ENCODE assay signal across 11 mouse cellular contexts in the genomic region with DNA sequence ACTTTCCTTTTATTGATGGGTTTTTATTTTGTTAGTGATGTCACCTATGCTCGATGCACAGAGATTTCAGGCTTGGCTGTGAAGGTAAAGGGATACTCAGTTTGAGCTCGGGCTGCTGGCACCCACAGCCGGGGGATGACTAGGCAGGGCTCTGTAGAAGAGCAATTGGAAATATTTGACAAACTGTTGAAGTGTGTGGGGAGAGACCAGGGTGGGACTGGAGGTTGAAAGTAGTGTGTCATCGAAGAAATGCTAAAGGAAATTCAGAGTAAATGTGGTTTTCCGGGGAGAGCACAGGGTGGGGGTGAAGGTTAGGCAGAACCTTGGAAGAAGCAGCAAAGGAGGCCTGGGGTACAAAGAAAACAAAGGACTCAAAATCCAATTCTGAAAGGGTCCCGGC. TPM values are rescaled to one million over a fixed set of nuclear protein-coding genes. Genes with fewer than 3 reads are reported as not detected.
DNase-seq lines count a peak whose midpoint lies in the region; ATAC-seq and TF ChIP-seq lines count a peak whose summit lies in the region.
"Had no signal": no experiment of that assay in that cellular context is flagged by ENCODE, and none has a peak within 500 bp of the region (broad histone marks: within the 10 kb centered on the region; RNA-seq: fewer than 3 reads in every experiment).

No protein-coding gene starts in this region.

- ATAC-seq in lung, postnatal 0 days: peak; percentile 30
- 0 out of 2 replicates have a peak, but pooled peaks have one; percentile 42 for ATAC-seq in erythroblast, adult 5-6 weeks (replicated peaks; ENCODE audit: low FRiP score, poor library complexity, severe bottlenecking)

- no peaks in the 10 kb centered on the region for H3K27me3 ChIP-seq in lung, postnatal 0 days (replicated peaks; ENCODE audit: insufficient read depth, low read length)
- H3K27me3 ChIP-seq in small intestine, adult 2 months (ENCODE audit: control insufficient read depth, insufficient read depth, low read length): no peaks in the 10 kb centered on the region
- H3K27me3 ChIP-seq: neural tube, embryonic 13.5 days had no signal

- H3K36me3 ChIP-seq in lung, postnatal 0 days (ENCODE audit: insufficient read depth, low read length): peaks cover 6% of the 10 kb centered on the region; the same call in 1 of the 2 replicates
- peaks cover 12% of the 10 kb centered on the region for H3K36me3 ChIP-seq in small intestine, adult 2 months (ENCODE audit: control insufficient read depth, insufficient read depth, low read length)

- H3K27ac ChIP-seq in gastrocnemius, adult 2 months: peak overlapping the region; percentile 78
- peak overlapping the region; percentile 51 for H3K27ac ChIP-seq in lung, postnatal 0 days (ENCODE audit: low read length)
- H3K27ac ChIP-seq in small intestine, adult 2 months (ENCODE audit: insufficient read depth, low read depth, low read length): peak overlapping the region; percentile 54
- H3K27ac ChIP-seq: neural tube, embryonic 13.5 days had no signal

- H3K9ac ChIP-seq in lung, postnatal 0 days (replicated peaks; ENCODE audit: low read depth): no peak overlapping the region
- H3K9ac ChIP-seq: neural tube, embryonic 13.5 days had no signal

- H3K4me2 ChIP-seq in lung, postnatal 0 days (replicated peaks; ENCODE audit: low read depth, low read length): no peak overlapping the region
- H3K4me2 ChIP-seq: neural tube, embryonic 13.5 days had no signal

- no peak for TF ChIP-seq POLR2A in small intestine, adult 2 months (IDR thresholded peaks at IDR 0.05; ENCODE audit: low read depth, low read length)

- intact Hi-C loops in gastrocnemius, adult 2 months (cut with DNase I): loop anchor here (5.0 kb wide), 1 partner anchor 40 kb away; no protein-coding TSS in a partner anchor

- H3K4me1 ChIP-seq in lung, postnatal 0 days (ENCODE audit: insufficient read depth, low read depth, low read length): peaks cover 14% of the 10 kb centered on the region; the same call in 1 of the 2 replicates
- H3K4me1 ChIP-seq in small intestine, adult 2 months (ENCODE audit: control insufficient read depth, insufficient read depth, insufficient read length, low read length): peaks cover 7% of the 10 kb centered on the region; the same call in 1 of the 2 replicates

- TF ChIP-seq EP300 in lung, postnatal 0 days (IDR thresholded peaks at IDR 0.05): no peak

- H3K9me3 ChIP-seq in lung, postnatal 0 days (ENCODE audit: low read length): no peaks in the 10 kb centered on the region
- H3K9me3 ChIP-seq: neural tube, embryonic 13.5 days had no signal

- H3K4me3 ChIP-seq in gastrocnemius, adult 2 months: peak overlapping the region; percentile 40
- no peak overlapping the region for H3K4me3 ChIP-seq in lung, postnatal 0 days (ENCODE audit: low read depth, low read length)
- H3K4me3 ChIP-seq in small intestine, adult 2 months (ENCODE audit: low read depth, low read length): peak overlapping the region; percentile 4; the same call in 1 of the 2 replicates
- H3K4me3 ChIP-seq: neural tube, embryonic 13.5 days had no signal

- no peak for TF ChIP-seq CTCF in gastrocnemius, adult 2 months (IDR thresholded peaks at IDR 0.05)
- TF ChIP-seq CTCF in lung, postnatal 0 days (IDR thresholded peaks at IDR 0.05): no peak
- TF ChIP-seq CTCF in small intestine, adult 2 months (IDR thresholded peaks at IDR 0.05; ENCODE audit: extremely low read depth, insufficient read length, insufficient replicate concordance, low read depth, low read length): no peak

- no peak for DNase-seq in gastrocnemius, adult 2 months
- no peak for DNase-seq in gastrocnemius, adult 8-10 months (ENCODE audit: low spot score in 2 of 2)
- DNase-seq in lung, postnatal 0 days (ENCODE audit: low spot score): no peak
- no peak for DNase-seq in lung, postnatal 10 days
- no peak for DNase-seq in frontal cortex, postnatal 25 days (ENCODE audit: low spot score in 2 of 2)
- DNase-seq in adrenal gland, postnatal 14 days: no peak
- DNase-seq: cerebellum, adult 18-20 months; lung, postnatal 14 days had no signal

- 43% methylated on average over 6 of the region's 6 CpGs for WGBS in lung, postnatal 0 days
- 59% methylated on average over 6 of the region's 6 CpGs for WGBS in small intestine, adult 2 months

RNA-seq across cellular contexts. Expression of gene Ccni, which starts 54.3 kb away (rescaled TPM):
- total RNA-seq in gastrocnemius, adult 2 months (2021): 10 to 100 TPM; 61.4 to 66.6 TPM
- total RNA-seq in gastrocnemius, adult 8-10 months (2022): 10 to 100 TPM; 58.7 to 80.0 (median 65.4) TPM
- 81.3 and 92.2 TPM in 2 replicates for polyA plus RNA-seq in lung, postnatal 0 days (2015; fragmentation: Nextera tagmentation; extraction: Ambion mirVana)
- 121 and 147 TPM in 2 replicates for total RNA-seq in erythroblast, adult 5-6 weeks (2015; ENCODE audit: low replicate concordance)
- total RNA-seq in erythroblast, adult 5-6 weeks (2017; ENCODE audit: low replicate concordance): 143 and 150 TPM in 2 replicates
- 36.8 and 117 TPM in 2 replicates for polyA plus RNA-seq in small intestine, adult 2 months (2012; rRNA removed)
- 240 and 262 TPM in 2 replicates for total RNA-seq in adrenal gland, postnatal 14 days (2021)

RNA-seq across cellular contexts. Expression of gene 2010109A12Rik, which starts 54.3 kb away (rescaled TPM):
- under 1 TPM; 0.48 to 0.81 TPM for total RNA-seq in gastrocnemius, adult 2 months (2021)
- not detected for total RNA-seq in gastrocnemius, adult 8-10 months (2022)
- 2.4 and 3.2 TPM in 2 replicates for polyA plus RNA-seq in lung, postnatal 0 days (2015; fragmentation: Nextera tagmentation; extraction: Ambion mirVana)
- total RNA-seq in erythroblast, adult 5-6 weeks (2015; ENCODE audit: low replicate concordance): 1.0 TPM in 1 of 2 replicates, not detected in the other
- total RNA-seq in erythroblast, adult 5-6 weeks (2017; ENCODE audit: low replicate concordance): 1.3 and 4.8 TPM in 2 replicates
- not detected in 2 replicates for polyA plus RNA-seq in small intestine, adult 2 months (2012; rRNA removed)
- total RNA-seq in adrenal gland, postnatal 14 days (2021): 1.3 and 2.6 TPM in 2 replicates

RNA-seq across cellular contexts. Expression of gene Sept11, which starts 58.7 kb away (rescaled TPM):
- 10 to 100 TPM; 85.1 to 87.6 TPM for total RNA-seq in gastrocnemius, adult 2 months (2021)
- total RNA-seq in gastrocnemius, adult 8-10 months (2022): 100 to 1,000 TPM in 1 of 4 experiments, 10 to 100 TPM in 3; 91.3 to 100 (median 94.8) TPM
- polyA plus RNA-seq in lung, postnatal 0 days (2015; fragmentation: Nextera tagmentation; extraction: Ambion mirVana): 49.1 and 58.6 TPM in 2 replicates
- 12.7 and 13.0 TPM in 2 replicates for total RNA-seq in erythroblast, adult 5-6 weeks (2015; ENCODE audit: low replicate concordance)
- 6.1 and 15.5 TPM in 2 replicates for total RNA-seq in erythroblast, adult 5-6 weeks (2017; ENCODE audit: low replicate concordance)
- 7.0 and 12.9 TPM in 2 replicates for polyA plus RNA-seq in small intestine, adult 2 months (2012; rRNA removed)
- total RNA-seq in adrenal gland, postnatal 14 days (2021): 56.7 and 59.4 TPM in 2 replicates
